Mouse (Mus musculus) forebrain, embryonic 10.5 days (tissue): Measurements from ENCODE around the gene Ccdc88a. TPM values are rescaled to one million over a fixed set of nuclear protein-coding genes. Genes with fewer than 3 reads are reported as not detected.

Source experiments
- DNase-seq: peaks from one replicate; pipeline ENCODE4 v3.0.0-alpha.2; 2017; ENCODE audit warnings: low spot score; ENCODE audit errors: extremely low spot score
- H3K27ac ChIP-seq: fragments of 300-500 bp; sonication (generic); 2 replicates; pipeline ENCODE4 v1.5.1; 2016; ENCODE audit warnings: mild to moderate bottlenecking
- H3K27me3 ChIP-seq: fragments of 300-500 bp; sonication (generic); 2 replicates; pipeline ENCODE4 v1.6.1; 2016; ENCODE audit warnings: mild to moderate bottlenecking; ENCODE audit not compliant: poor library complexity, severe bottlenecking
- H3K36me3 ChIP-seq: fragments of 300-500 bp; sonication (generic); replicated peaks from 2 replicates; pipeline ENCODE4 v1.6.1; 2016; ENCODE audit warnings: mild to moderate bottlenecking, moderate library complexity
- H3K4me1 ChIP-seq: fragments of 300-500 bp; sonication (generic); 2 replicates; pipeline ENCODE4 v1.6.1; 2016
- H3K4me3 ChIP-seq: fragments of 300-500 bp; sonication (generic); 2 replicates; pipeline ENCODE4 v1.5.1; 2016; ENCODE audit warnings: mild to moderate bottlenecking, moderate library complexity
- H3K9me3 ChIP-seq: fragments of 300-500 bp; sonication (generic); 2 replicates; pipeline ENCODE4 v1.6.1; 2016; ENCODE audit warnings: mild to moderate bottlenecking, moderate library complexity
- WGBS: fragments of 180-500 bp; shearing (Covaris S2); methylation state at CpG from one replicate; pipeline ENCODE4 v1.1.7; 2016; 5-methylcytosine and 5-hydroxymethylcytosine counted together
- polyA plus RNA-seq: library from polyadenylated mRNA; unstranded; fragments of >200 nt; fragmentation: Nextera tagmentation; extraction: Ambion mirVana; gene quantifications from 2 replicates; pipeline ENCODE4 v1.2.1, GENCODE M21; 2016

Ccdc88a gene
- polyA plus RNA-seq: 36.5 and 38.6 TPM in 2 replicates

- Histone ChIP-seq H3K36me3 (peaks cover 12% of the 10 kb centered on the region), H3K27ac (peak within 1 kb of the TSS; percentile 98), H3K4me1 (peaks cover 20% of the 10 kb centered on the region), H3K9me3 (no peaks in the 10 kb centered on the region), H3K27me3 (no peaks in the 10 kb centered on the region), H3K4me3 (peak within 1 kb of the TSS; percentile 89)
- peak; percentile 97 for DNase-seq
- WGBS: 0% methylated on average over 107 of the region's 107 CpGs
Measured at GRCm38 (mm10) chr11:29373396-29374273, at the start of gene Ccdc88a. Gene Ccdc88a, plus strand, starts transcription at chr11:29373658.

DNA sequence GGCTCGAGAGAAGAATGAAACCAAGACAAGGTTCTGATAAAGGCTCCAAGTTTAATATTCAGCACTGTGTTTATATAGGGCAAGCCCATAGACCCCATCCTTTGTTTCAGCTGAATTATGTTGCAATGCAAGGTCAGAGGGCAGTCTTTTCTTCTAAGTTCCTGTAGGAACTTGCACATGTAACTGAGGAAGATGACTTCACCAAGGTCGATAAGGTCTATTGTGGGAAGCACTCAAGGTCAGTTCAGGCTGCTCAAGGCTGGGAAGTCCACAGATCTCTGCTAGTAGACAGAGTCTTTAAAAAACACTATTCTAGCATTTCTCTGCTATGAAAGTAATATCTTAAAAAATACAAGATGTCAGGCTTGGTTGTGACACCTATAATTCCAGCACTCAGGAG, 38.0 kb upstream of the Ccdc88a start:
- DNase-seq: no peak
- H3K9me3 ChIP-seq: no peaks in the 10 kb centered on the region
- no peak overlapping the region for H3K27ac ChIP-seq
- WGBS: 88% methylated on average over 2 of the region's 2 CpGs
- no peaks in the 10 kb centered on the region for H3K36me3 ChIP-seq
- no peaks in the 10 kb centered on the region for H3K27me3 ChIP-seq
- H3K4me3 ChIP-seq: no peak overlapping the region
- no peaks in the 10 kb centered on the region for H3K4me1 ChIP-seq

GRCm38 (mm10) chr11:29341259-29341658, 32.2 kb upstream of the Ccdc88a start:
- no peak for DNase-seq
- H3K27me3 ChIP-seq: no peaks in the 10 kb centered on the region
- WGBS: 89% methylated on average over 2 of the region's 2 CpGs

DNA sequence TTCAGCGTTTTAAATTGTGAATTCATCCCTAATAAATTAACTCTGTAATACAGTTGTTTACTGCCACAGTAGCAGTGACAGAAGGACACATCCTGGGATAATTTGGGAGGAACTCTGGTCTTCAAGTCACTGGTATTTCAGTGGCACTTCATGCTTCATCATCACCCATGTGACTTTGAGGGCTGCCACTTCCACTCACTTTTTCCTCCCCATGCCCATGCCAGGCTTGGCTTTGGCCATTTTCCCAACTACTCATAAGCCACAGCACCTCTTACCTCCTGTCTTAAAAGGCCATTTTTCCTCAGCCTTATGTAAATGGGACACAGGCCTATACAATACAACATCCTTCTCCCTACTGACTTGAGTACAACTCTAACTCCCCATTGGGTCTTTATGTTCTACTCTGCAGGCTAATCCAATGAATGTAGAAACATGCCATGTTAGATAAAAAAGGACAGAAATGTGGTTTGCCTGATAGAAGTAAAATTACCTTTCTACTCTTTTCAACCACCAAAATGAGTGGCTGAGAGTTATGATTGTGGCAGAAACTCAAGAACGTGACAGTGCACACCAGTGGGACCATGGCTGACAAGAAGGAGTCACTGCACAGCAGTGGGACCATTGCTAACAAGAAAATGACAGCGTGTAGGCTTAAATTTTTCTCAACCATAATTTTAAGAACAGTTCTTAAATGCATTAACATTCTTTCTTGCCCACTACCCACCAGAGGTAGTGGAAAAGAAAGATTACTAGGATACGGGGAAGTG, 28.4 kb upstream of the Ccdc88a start:
- H3K4me1 ChIP-seq: no peaks in the 10 kb centered on the region
- no peaks in the 10 kb centered on the region for H3K27me3 ChIP-seq
- H3K4me3 ChIP-seq: no peak overlapping the region
- DNase-seq: no peak
- H3K27ac ChIP-seq: no peak overlapping the region
- WGBS: 78% methylated on average over 4 of the region's 4 CpGs
- H3K9me3 ChIP-seq: no peaks in the 10 kb centered on the region
- H3K36me3 ChIP-seq: no peaks in the 10 kb centered on the region

More at GRCm38 (mm10) chr11:29341259-29341658, 32.2 kb upstream of the Ccdc88a start:
- Histone ChIP-seq H3K27ac (no peak overlapping the region), H3K4me3 (no peak overlapping the region), H3K9me3 (no peaks in the 10 kb centered on the region), H3K4me1 (no peaks in the 10 kb centered on the region), H3K36me3 (no peaks in the 10 kb centered on the region)

DNA sequence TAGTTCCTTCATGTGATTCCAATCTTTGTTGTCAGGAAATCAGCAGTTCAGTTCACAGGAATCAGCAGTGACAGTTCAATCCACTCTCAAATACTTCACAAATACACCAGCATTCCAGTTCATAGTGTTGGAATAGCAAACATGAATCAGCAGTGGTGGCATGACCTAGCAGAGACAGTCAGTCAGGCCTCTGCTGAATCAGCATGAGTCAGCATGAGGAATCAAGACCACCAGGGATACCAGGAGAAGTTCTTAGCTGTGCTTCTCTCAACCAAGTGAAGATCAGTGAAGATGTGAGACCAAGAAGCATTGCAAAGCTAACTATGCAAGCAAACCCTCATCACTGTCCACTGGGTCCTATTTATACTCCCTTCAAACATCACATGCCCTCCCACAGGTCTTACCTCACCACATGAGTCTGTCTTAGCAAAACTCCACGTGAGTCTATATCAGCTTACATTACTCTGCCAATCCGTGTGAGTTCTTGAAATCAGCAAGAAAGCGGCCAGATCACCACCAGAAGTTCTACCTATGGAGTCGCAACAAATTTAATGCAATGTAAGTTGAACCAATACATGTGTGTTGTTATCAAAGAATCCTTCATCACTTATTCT, 27.7 kb upstream of the Ccdc88a start:
- WGBS: 82% methylated on average over 4 of the region's 4 CpGs
- H3K4me1 ChIP-seq: no peaks in the 10 kb centered on the region

GRCm38 (mm10) chr11:29350891-29351290, 22.6 kb upstream of the Ccdc88a start:
- no peaks in the 10 kb centered on the region for H3K27me3 ChIP-seq
- no peak for DNase-seq
- WGBS: 98% methylated on average over 2 of the region's 2 CpGs

More for the DNA sequence above, 27.7 kb upstream of the Ccdc88a start:
- H3K9me3 ChIP-seq: no peaks in the 10 kb centered on the region
- no peak overlapping the region for H3K4me3 ChIP-seq
- DNase-seq: no peak
- no peaks in the 10 kb centered on the region for H3K36me3 ChIP-seq
- no peaks in the 10 kb centered on the region for H3K27me3 ChIP-seq
- H3K27ac ChIP-seq: no peak overlapping the region

DNA sequence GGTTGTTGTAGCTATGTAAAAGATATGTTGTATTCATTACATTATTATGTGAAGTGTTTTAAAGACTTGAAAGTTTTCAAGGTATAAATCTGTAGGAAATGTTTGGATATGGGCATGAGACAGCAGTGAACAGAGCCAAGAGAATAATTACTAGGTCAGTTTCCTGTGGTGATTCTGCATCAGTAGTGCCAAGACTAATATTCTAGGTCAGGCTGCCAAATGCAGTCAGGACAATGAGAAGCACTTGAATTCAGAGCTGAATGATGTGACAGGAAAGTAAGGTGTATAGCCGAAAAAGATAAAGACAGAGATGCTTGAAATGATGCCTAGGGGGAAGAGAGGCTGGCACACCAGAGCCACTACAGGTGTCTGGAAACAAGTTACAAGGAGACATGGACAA, 21.2 kb upstream of the Ccdc88a start:
- WGBS: 82% methylated on average over 1 of the region's 1 CpGs
- Histone ChIP-seq H3K27ac (no peak overlapping the region), H3K4me1 (no peaks in the 10 kb centered on the region), H3K4me3 (no peak overlapping the region), H3K9me3 (no peaks in the 10 kb centered on the region), H3K27me3 (no peaks in the 10 kb centered on the region), H3K36me3 (no peaks in the 10 kb centered on the region)
- no peak for DNase-seq

More at GRCm38 (mm10) chr11:29350891-29351290, 22.6 kb upstream of the Ccdc88a start:
- Histone ChIP-seq H3K4me3 (no peak overlapping the region), H3K4me1 (no peaks in the 10 kb centered on the region), H3K9me3 (no peaks in the 10 kb centered on the region), H3K36me3 (no peaks in the 10 kb centered on the region), H3K27ac (no peak overlapping the region)

DNA sequence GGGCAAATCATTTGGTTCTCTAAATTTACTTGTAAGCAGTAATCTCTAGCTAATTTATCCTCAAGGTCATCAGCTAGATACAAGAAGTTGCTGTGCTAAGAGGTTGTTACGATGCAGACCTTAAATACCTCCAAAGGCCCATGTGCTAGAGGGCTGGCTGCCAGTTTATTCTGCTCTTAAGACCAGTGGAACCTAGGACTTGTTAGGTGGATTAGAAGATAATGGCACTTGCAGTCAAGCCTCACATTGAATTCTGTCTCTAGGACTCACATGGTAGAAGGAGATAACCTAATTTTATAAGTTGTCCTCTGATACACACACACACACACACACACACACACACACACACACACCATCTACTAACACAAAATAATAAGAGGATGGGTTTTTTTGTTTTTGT, 5.3 kb upstream of the Ccdc88a start:
- Histone ChIP-seq H3K27me3 (no peaks in the 10 kb centered on the region), H3K9me3 (no peaks in the 10 kb centered on the region), H3K4me3 (no peak overlapping the region), H3K27ac (no peak overlapping the region), H3K36me3 (no peaks in the 10 kb centered on the region), H3K4me1 (no peaks in the 10 kb centered on the region)
- DNase-seq: no peak
- 79% methylated on average over 1 of the region's 1 CpGs for WGBS

DNA sequence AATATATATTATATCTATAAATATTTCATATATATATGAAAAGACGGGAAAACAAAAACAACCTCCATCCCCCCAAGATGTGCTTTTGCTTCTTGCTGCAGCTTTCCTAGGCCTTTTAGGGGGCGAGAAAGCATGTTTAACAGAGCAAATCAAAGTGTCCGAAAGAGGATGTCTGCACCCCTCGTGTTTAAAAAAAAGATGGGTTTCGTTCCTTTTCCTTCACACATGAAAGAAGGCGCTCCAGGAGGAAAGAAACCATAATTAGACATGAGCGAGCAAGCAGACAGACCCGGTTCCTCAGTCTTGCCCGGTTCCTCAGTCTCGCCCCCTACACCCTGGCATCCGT, 435 bp upstream of the Ccdc88a start:
- peaks cover 20% of the 10 kb centered on the region for H3K4me1 ChIP-seq
- no peak for DNase-seq
- WGBS: 5% methylated on average over 11 of the region's 11 CpGs
- H3K9me3 ChIP-seq: no peaks in the 10 kb centered on the region
- no peaks in the 10 kb centered on the region for H3K27me3 ChIP-seq
- peak overlapping the region; percentile 89 for H3K4me3 ChIP-seq
- peaks cover 11% of the 10 kb centered on the region for H3K36me3 ChIP-seq
- peak overlapping the region; percentile 98 for H3K27ac ChIP-seq

GRCm38 (mm10) chr11:29374274-29374656, 807 bp downstream of the Ccdc88a start:
- peaks cover 12% of the 10 kb centered on the region for H3K36me3 ChIP-seq
- H3K9me3 ChIP-seq: no peaks in the 10 kb centered on the region
- peaks cover 20% of the 10 kb centered on the region for H3K4me1 ChIP-seq
- no peaks in the 10 kb centered on the region for H3K27me3 ChIP-seq
- WGBS: 0% methylated on average over 8 of the region's 8 CpGs
- H3K27ac ChIP-seq: peak overlapping the region; percentile 98
- H3K4me3 ChIP-seq: peak overlapping the region; percentile 89
- no peak for DNase-seq

DNA sequence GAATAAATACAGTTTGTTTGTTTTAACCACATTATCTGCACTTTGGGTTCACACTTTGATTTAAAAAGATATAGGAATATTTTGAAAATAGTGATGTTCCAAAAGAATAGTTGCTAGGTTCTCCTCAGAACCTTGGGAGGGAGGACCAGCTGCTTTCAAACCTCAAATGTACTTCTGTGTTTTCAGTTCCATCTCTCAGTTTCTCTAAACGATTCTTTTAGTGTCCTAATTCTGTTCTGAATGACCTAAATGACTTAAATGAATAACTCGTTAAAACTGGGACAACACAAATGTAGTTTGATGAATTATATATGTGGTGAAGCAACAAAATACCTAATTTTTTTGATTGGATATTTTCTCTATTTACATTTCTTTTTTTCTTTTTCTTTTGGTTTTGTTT, 3.2 kb downstream of the Ccdc88a start:
- Histone ChIP-seq H3K27ac (no peak overlapping the region), H3K9me3 (no peaks in the 10 kb centered on the region), H3K36me3 (peaks cover 19% of the 10 kb centered on the region), H3K27me3 (no peaks in the 10 kb centered on the region), H3K4me3 (no peak overlapping the region; the same call in 1 of the 2 replicates), H3K4me1 (peaks cover 20% of the 10 kb centered on the region)
- no peak for DNase-seq
- 88% methylated on average over 2 of the region's 2 CpGs for WGBS

DNA sequence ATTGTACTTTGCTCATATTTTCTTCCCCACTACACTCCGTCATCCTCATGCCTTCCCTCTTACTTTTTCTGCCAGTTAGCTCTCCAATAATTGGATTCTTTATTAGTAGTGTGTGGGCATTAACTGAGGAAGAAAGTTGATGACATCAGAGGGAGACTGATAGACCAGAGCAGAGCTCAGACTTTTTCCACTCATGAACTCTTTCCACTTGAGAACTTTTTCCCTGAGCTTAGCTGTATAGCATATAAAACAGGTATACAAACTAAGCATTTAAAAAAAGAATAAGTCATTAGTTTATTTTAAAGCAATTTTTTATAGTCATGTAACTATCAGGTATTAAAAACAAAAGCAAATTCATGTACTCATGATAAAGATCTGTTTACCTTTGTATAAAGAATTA, 5.3 kb downstream of the Ccdc88a start:
- 91% methylated on average over 1 of the region's 1 CpGs for WGBS

More for the DNA sequence above, 5.3 kb downstream of the Ccdc88a start:
- Histone ChIP-seq H3K27ac (no peak overlapping the region), H3K4me3 (no peak overlapping the region), H3K4me1 (peaks cover 24% of the 10 kb centered on the region), H3K9me3 (no peaks in the 10 kb centered on the region), H3K27me3 (no peaks in the 10 kb centered on the region), H3K36me3 (peaks cover 25% of the 10 kb centered on the region)
- DNase-seq: no peak
